Mouse (Mus musculus): ENCODE data around the gene Lsamp. TPM values are rescaled to one million over a fixed set of nuclear protein-coding genes. Genes with fewer than 3 reads are reported as not detected.

Lsamp gene
- polyA plus RNA-seq, 1 experiment = 0.31 TPM

DNA sequence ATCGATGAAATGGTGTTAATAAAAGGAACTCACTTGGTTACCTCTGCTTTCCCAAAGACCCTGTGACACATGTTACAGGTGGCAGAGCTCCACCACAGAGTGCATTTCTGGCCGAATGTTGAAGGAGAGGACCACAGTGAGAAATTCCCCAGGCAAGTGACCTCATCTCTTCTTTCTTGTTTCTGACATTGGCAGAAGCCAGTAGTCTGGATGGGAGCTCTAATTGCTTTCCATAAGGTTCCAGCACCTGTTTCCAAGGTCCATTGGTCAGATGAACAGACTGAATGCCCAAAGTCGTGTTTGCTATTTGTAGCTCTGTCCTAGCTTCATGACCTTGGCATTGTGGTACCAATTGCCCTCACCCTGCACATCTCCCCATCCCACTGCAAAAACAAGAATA lies 2090.2 kb downstream of the Lsamp start:
- no peaks in the 10 kb centered on the region for H3K27me3 ChIP-seq (ENCODE audit: control insufficient read depth, insufficient read depth, low read length)
- no peak overlapping the region for H3K4me3 ChIP-seq (ENCODE audit: control insufficient read depth, low read depth, low read length)
- H3K36me3 ChIP-seq (ENCODE audit: control insufficient read depth, insufficient read depth, low read length) = no peaks in the 10 kb centered on the region
- TF ChIP-seq CTCF (IDR thresholded peaks at IDR 0.05; ENCODE audit: control insufficient read depth, insufficient read depth, insufficient replicate concordance, low read depth, low read length) = no peak
- TF ChIP-seq POLR2A (IDR thresholded peaks at IDR 0.05; ENCODE audit: control insufficient read depth, low read depth, low read length) = no peak
- 0 out of 2 replicates have a peak, but pooled peaks cover 2% of the 10 kb centered on the region for H3K4me1 ChIP-seq (ENCODE audit: control insufficient read depth, insufficient read depth, low read length)
- no peak overlapping the region for H3K27ac ChIP-seq (ENCODE audit: control insufficient read depth, insufficient read depth, low read depth, low read length)

DNA sequence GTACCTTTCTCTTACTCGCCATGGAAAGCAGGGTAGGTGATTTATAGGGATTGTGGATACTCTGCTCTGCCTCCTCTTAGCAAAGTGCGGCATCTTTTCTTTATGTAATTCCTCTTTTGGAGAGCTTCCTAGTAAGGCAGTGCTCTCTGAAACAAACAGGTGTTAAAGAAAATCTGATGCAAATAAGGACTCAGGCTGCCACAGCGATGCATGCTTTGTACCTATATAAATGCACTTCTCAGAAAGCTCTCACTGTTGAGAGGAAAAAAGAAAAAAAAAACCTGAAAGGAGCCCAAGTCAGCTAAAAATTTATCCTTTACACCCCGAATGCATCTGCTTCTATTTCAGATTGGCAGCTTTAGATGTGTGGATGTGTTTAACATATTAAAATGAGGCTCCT lies 2095.4 kb downstream of the Lsamp start:
- TF ChIP-seq CTCF (IDR thresholded peaks at IDR 0.05; ENCODE audit: control insufficient read depth, insufficient read depth, insufficient replicate concordance, low read depth, low read length) (no peak), POLR2A (IDR thresholded peaks at IDR 0.05; ENCODE audit: control insufficient read depth, low read depth, low read length) (no peak)
- Histone ChIP-seq H3K27ac (ENCODE audit: control insufficient read depth, insufficient read depth, low read depth, low read length) (no peak overlapping the region), H3K36me3 (ENCODE audit: control insufficient read depth, insufficient read depth, low read length) (no peaks in the 10 kb centered on the region), H3K4me1 (ENCODE audit: control insufficient read depth, insufficient read depth, low read length) (no peaks in the 10 kb centered on the region), H3K4me3 (ENCODE audit: control insufficient read depth, low read depth, low read length) (no peak overlapping the region), H3K27me3 (ENCODE audit: control insufficient read depth, insufficient read depth, low read length) (no peaks in the 10 kb centered on the region)

DNA sequence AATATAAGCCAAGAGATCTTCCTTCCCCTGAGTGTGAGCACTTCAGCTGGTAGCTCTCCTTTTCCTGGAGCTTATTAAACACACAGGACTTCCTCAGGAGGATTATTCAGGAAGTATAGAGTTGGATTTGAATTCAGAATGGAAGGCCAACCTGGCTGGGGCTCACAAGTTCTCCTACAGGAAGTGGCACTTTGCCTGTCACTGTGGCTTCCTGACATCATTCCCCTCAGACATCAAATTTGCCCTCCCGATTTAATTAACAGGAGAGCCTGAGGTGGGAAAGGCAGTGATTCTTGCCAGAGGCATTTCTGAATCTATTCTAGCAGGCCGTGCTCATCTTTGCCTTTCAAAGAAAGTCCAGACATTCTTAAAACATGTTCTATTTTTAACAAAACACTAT lies 2097.4 kb downstream of the Lsamp start:
- Histone ChIP-seq H3K4me3 (ENCODE audit: control insufficient read depth, low read depth, low read length) (no peak overlapping the region), H3K4me1 (ENCODE audit: control insufficient read depth, insufficient read depth, low read length) (no peaks in the 10 kb centered on the region), H3K27ac (ENCODE audit: control insufficient read depth, insufficient read depth, low read depth, low read length) (no peak overlapping the region), H3K27me3 (ENCODE audit: control insufficient read depth, insufficient read depth, low read length) (no peaks in the 10 kb centered on the region), H3K36me3 (ENCODE audit: control insufficient read depth, insufficient read depth, low read length) (no peaks in the 10 kb centered on the region)
- TF ChIP-seq POLR2A (IDR thresholded peaks at IDR 0.05; ENCODE audit: control insufficient read depth, low read depth, low read length) = no peak
- no peak for TF ChIP-seq CTCF (IDR thresholded peaks at IDR 0.05; ENCODE audit: control insufficient read depth, insufficient read depth, insufficient replicate concordance, low read depth, low read length)

GRCm38 (mm10) chr16:42097510-42097909 lies 2113.3 kb downstream of the Lsamp start:
- H3K27me3 ChIP-seq (ENCODE audit: control insufficient read depth, insufficient read depth, low read length) = no peaks in the 10 kb centered on the region
- no peaks in the 10 kb centered on the region for H3K36me3 ChIP-seq (ENCODE audit: control insufficient read depth, insufficient read depth, low read length)
- H3K4me3 ChIP-seq (ENCODE audit: control insufficient read depth, low read depth, low read length) = no peak overlapping the region
- TF ChIP-seq CTCF (IDR thresholded peaks at IDR 0.05; ENCODE audit: control insufficient read depth, insufficient read depth, insufficient replicate concordance, low read depth, low read length) (no peak), POLR2A (IDR thresholded peaks at IDR 0.05; ENCODE audit: control insufficient read depth, low read depth, low read length) (no peak)
- H3K4me1 ChIP-seq (ENCODE audit: control insufficient read depth, insufficient read depth, low read length) = no peaks in the 10 kb centered on the region
- H3K27ac ChIP-seq (ENCODE audit: control insufficient read depth, insufficient read depth, low read depth, low read length) = no peak overlapping the region

GRCm38 (mm10) chr16:42102186-42102585 lies 2118.0 kb downstream of the Lsamp start:
- H3K4me3 ChIP-seq (ENCODE audit: control insufficient read depth, low read depth, low read length) = no peak overlapping the region
- TF ChIP-seq CTCF (IDR thresholded peaks at IDR 0.05; ENCODE audit: control insufficient read depth, insufficient read depth, insufficient replicate concordance, low read depth, low read length) (no peak), POLR2A (IDR thresholded peaks at IDR 0.05; ENCODE audit: control insufficient read depth, low read depth, low read length) (no peak)
- no peaks in the 10 kb centered on the region for H3K4me1 ChIP-seq (ENCODE audit: control insufficient read depth, insufficient read depth, low read length)
- H3K27me3 ChIP-seq (ENCODE audit: control insufficient read depth, insufficient read depth, low read length) = no peaks in the 10 kb centered on the region
- no peaks in the 10 kb centered on the region for H3K36me3 ChIP-seq (ENCODE audit: control insufficient read depth, insufficient read depth, low read length)
- H3K27ac ChIP-seq (ENCODE audit: control insufficient read depth, insufficient read depth, low read depth, low read length) = no peak overlapping the region

GRCm38 (mm10) chr16:42102635-42103034 lies 2118.5 kb downstream of the Lsamp start:
- Histone ChIP-seq H3K4me1 (ENCODE audit: control insufficient read depth, insufficient read depth, low read length) (no peaks in the 10 kb centered on the region), H3K36me3 (ENCODE audit: control insufficient read depth, insufficient read depth, low read length) (no peaks in the 10 kb centered on the region), H3K27me3 (ENCODE audit: control insufficient read depth, insufficient read depth, low read length) (no peaks in the 10 kb centered on the region), H3K27ac (ENCODE audit: control insufficient read depth, insufficient read depth, low read depth, low read length) (no peak overlapping the region), H3K4me3 (ENCODE audit: control insufficient read depth, low read depth, low read length) (no peak overlapping the region)
- TF ChIP-seq CTCF (IDR thresholded peaks at IDR 0.05; ENCODE audit: control insufficient read depth, insufficient read depth, insufficient replicate concordance, low read depth, low read length) (no peak), POLR2A (IDR thresholded peaks at IDR 0.05; ENCODE audit: control insufficient read depth, low read depth, low read length) (no peak)

- no peaks in the 10 kb centered on the region for H3K36me3 ChIP-seq (ENCODE audit: control insufficient read depth, insufficient read depth, low read length)
- TF ChIP-seq CTCF (IDR thresholded peaks at IDR 0.05; ENCODE audit: control insufficient read depth, insufficient read depth, insufficient replicate concordance, low read depth, low read length) = no peak
- no peak for TF ChIP-seq POLR2A (IDR thresholded peaks at IDR 0.05; ENCODE audit: control insufficient read depth, low read depth, low read length)
- no peak overlapping the region for H3K27ac ChIP-seq (ENCODE audit: control insufficient read depth, insufficient read depth, low read depth, low read length)
- no peaks in the 10 kb centered on the region for H3K27me3 ChIP-seq (ENCODE audit: control insufficient read depth, insufficient read depth, low read length)
- H3K4me1 ChIP-seq (ENCODE audit: control insufficient read depth, insufficient read depth, low read length) = no peaks in the 10 kb centered on the region
- H3K4me3 ChIP-seq (ENCODE audit: control insufficient read depth, low read depth, low read length) = no peak overlapping the region
Observed at GRCm38 (mm10) chr16:42112251-42112650, 2128.1 kb downstream of the Lsamp start.

GRCm38 (mm10) chr16:42113246-42113645 lies 2129.1 kb downstream of the Lsamp start:
- Histone ChIP-seq H3K36me3 (ENCODE audit: control insufficient read depth, insufficient read depth, low read length) (no peaks in the 10 kb centered on the region), H3K27ac (ENCODE audit: control insufficient read depth, insufficient read depth, low read depth, low read length) (no peak overlapping the region), H3K4me1 (ENCODE audit: control insufficient read depth, insufficient read depth, low read length) (no peaks in the 10 kb centered on the region), H3K27me3 (ENCODE audit: control insufficient read depth, insufficient read depth, low read length) (no peaks in the 10 kb centered on the region), H3K4me3 (ENCODE audit: control insufficient read depth, low read depth, low read length) (no peak overlapping the region)
- no peak for TF ChIP-seq CTCF (IDR thresholded peaks at IDR 0.05; ENCODE audit: control insufficient read depth, insufficient read depth, insufficient replicate concordance, low read depth, low read length)
- no peak for TF ChIP-seq POLR2A (IDR thresholded peaks at IDR 0.05; ENCODE audit: control insufficient read depth, low read depth, low read length)
